Mouse (Mus musculus) ES-E14 (cell line): Measurements from ENCODE around the gene Prg2. TPM values are rescaled to one million over a fixed set of nuclear protein-coding genes. Genes with fewer than 3 reads are reported as not detected.

ENCODE experiments used
- DNase-seq: peaks from one replicate; pipeline ENCODE4 v3.0.0-alpha.2; 2013; ENCODE audit warnings: low read depth, low spot score
- H3K27ac ChIP-seq: 2 replicates; pipeline ENCODE4 v1.5.1; 2012; ENCODE audit warnings: low read depth, mild to moderate bottlenecking, low read length, moderate library complexity, mixed read lengths; ENCODE audit not compliant: poor library complexity, insufficient read depth, severe bottlenecking
- H3K36me3 ChIP-seq: 2 replicates; pipeline ENCODE4 v1.6.1; 2012; ENCODE audit warnings: mild to moderate bottlenecking, low read length, moderate library complexity, mixed read lengths; ENCODE audit not compliant: control insufficient read depth, poor library complexity, insufficient read depth, severe bottlenecking
- H3K4me1 ChIP-seq, 2 experiments: fragments of 150-350 bp in 1 of 2; sonication (generic) in 1 of 2; 2 replicates each; pipeline ENCODE4 v1.6.1; 2012; ENCODE audit warnings: low read length in 2 of 2, mild to moderate bottlenecking in 1 of 2, mixed read lengths in 1 of 2; ENCODE audit not compliant: control insufficient read depth in 2 of 2, insufficient read depth in 2 of 2, poor library complexity in 1 of 2
- H3K4me3 ChIP-seq, 2 experiments: fragments of 150-350 bp in 1 of 2; sonication (generic) in 1 of 2; 2 replicates each; pipeline ENCODE4 v1.5.1; 2012; ENCODE audit warnings: low read length in 2 of 2, low read depth in 1 of 2, mild to moderate bottlenecking in 1 of 2, mixed read lengths in 1 of 2; ENCODE audit not compliant: insufficient read depth in 1 of 2, poor library complexity in 1 of 2, severe bottlenecking in 1 of 2
- H3K9ac ChIP-seq: 2 replicates; pipeline ENCODE4 v1.6.1; 2012; ENCODE audit warnings: low read depth, mild to moderate bottlenecking, low read length, mixed read lengths; ENCODE audit not compliant: poor library complexity, insufficient read depth, severe bottlenecking
- H3K9me3 ChIP-seq: fragments of 150-350 bp; sonication (generic); 2 replicates; pipeline ENCODE4 v1.6.1; 2012; ENCODE audit warnings: low read depth, mild to moderate bottlenecking, low read length; ENCODE audit not compliant: control insufficient read depth, insufficient read depth
- CHD2 ChIP-seq: IDR thresholded peaks from 2 replicates; pipeline ENCODE4 v1.6.1; 2014; ENCODE audit warnings: mild to moderate bottlenecking, low read depth, low read length, inconsistent platforms
- HCFC1 ChIP-seq: IDR thresholded peaks from 2 replicates; pipeline ENCODE4 v1.6.1; 2012; ENCODE audit warnings: low read length, inconsistent platforms, borderline replicate concordance; ENCODE audit not compliant: insufficient read depth
- MAFK ChIP-seq: IDR thresholded peaks from 2 replicates; pipeline ENCODE4 v1.6.1; 2014; ENCODE audit warnings: mild to moderate bottlenecking, low read depth, low read length, inconsistent platforms; ENCODE audit not compliant: insufficient read depth
- ZC3H11A ChIP-seq: IDR thresholded peaks from 2 replicates; pipeline ENCODE4 v1.6.1; 2012; ENCODE audit warnings: low read depth, mild to moderate bottlenecking, inconsistent platforms, low read length, borderline replicate concordance
- ZNF384 ChIP-seq: IDR thresholded peaks from 2 replicates; pipeline ENCODE4 v1.6.1; 2012; ENCODE audit warnings: low read depth, low read length, inconsistent platforms
- in situ Hi-C, 2 experiments: fragments of 600-800 bp; cut with MboI; formaldehyde crosslinking; loops; one replicate each; pipeline ENCODE4 v1.15.1; 2025; ENCODE audit warnings: low sequenced_read_pairs in 2 of 2, inconsistent platforms in 1 of 2; ENCODE audit not compliant: unreplicated experiment in 2 of 2
- total RNA-seq: library from RNA; depleted of rRNA; stranded (reverse); fragments of 300-350 nt; gene quantifications from 2 replicates; pipeline ENCODE4 v1.2.3, GENCODE M21; 2012; rRNA removed

Gene Prg2
- total RNA-seq = not detected in 2 replicates

GRCm38 (mm10) chr2:84980188-84980587 lies at the start of gene Prg2:
Gene Prg2, plus strand, starts transcription at chr2:84980461.
- in situ Hi-C loops = no loop called here
- Histone ChIP-seq H3K4me1 (no peaks in the 10 kb centered on the region), H3K36me3 (no peaks in the 10 kb centered on the region), H3K4me3 (no peak within 1 kb of the TSS), H3K27ac (no peak within 1 kb of the TSS), H3K9ac (no peak within 1 kb of the TSS), H3K9me3 (no peaks in the 10 kb centered on the region)
- no peak for DNase-seq
- TF ChIP-seq ZNF384 (no peak), ZC3H11A (no peak), CHD2 (no peak), MAFK (no peak), HCFC1 (no peak)

DNA sequence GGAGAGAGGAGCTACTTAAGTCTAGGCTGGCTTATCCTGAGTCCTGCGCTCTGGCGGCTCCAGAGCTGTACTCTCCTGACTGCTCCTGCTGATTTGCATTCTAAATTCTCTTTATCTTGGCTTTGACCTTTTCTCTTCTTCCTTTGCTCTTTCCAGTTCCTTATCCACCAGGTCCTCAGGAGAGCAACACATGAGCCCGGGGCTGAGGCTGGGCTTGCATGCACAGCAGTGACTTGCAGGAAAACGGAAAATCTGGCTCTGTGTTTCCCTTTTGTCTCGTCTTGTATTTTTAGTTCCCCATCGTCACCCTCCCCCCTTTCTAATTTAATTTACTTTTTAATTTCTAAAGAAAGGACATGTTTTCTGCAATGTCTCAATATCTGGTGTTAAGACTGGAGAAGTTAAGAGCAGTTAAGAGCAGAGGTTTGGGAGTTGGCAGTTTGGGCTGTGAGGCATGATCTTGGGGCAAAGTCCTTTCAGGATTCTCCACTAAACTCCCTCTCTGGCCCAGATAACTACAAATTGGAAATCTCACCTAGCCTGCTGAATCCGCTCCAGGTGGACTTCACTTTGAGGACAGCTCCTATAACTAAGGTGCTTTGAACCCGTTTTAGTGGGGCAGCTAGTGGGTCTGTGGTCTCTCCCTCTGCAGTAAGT lies 46.1 kb upstream of the Prg2 start:
- in situ Hi-C loops = no loop called here

GRCm38 (mm10) chr2:84934649-84935007 lies 45.6 kb upstream of the Prg2 start:
- H3K36me3 ChIP-seq = no peaks in the 10 kb centered on the region
- no peaks in the 10 kb centered on the region for H3K9me3 ChIP-seq
- no peak for TF ChIP-seq CHD2
- no peak for TF ChIP-seq ZC3H11A
- TF ChIP-seq MAFK = no peak
- no peak for TF ChIP-seq HCFC1
- TF ChIP-seq ZNF384 = no peak
- H3K4me3 ChIP-seq = no peak overlapping the region
- H3K4me1 ChIP-seq = no peaks in the 10 kb centered on the region
- H3K27ac ChIP-seq = no peak overlapping the region
- in situ Hi-C loops = no loop called here
- no peak overlapping the region for H3K9ac ChIP-seq
- DNase-seq = no peak

More for the DNA sequence above, 46.1 kb upstream of the Prg2 start:
- no peak overlapping the region for H3K27ac ChIP-seq
- H3K4me3 ChIP-seq = no peak overlapping the region
- no peak for TF ChIP-seq ZNF384
- TF ChIP-seq ZC3H11A = no peak
- H3K4me1 ChIP-seq = no peaks in the 10 kb centered on the region
- no peak overlapping the region for H3K9ac ChIP-seq
- DNase-seq = no peak
- no peaks in the 10 kb centered on the region for H3K36me3 ChIP-seq
- H3K9me3 ChIP-seq = no peaks in the 10 kb centered on the region

DNA sequence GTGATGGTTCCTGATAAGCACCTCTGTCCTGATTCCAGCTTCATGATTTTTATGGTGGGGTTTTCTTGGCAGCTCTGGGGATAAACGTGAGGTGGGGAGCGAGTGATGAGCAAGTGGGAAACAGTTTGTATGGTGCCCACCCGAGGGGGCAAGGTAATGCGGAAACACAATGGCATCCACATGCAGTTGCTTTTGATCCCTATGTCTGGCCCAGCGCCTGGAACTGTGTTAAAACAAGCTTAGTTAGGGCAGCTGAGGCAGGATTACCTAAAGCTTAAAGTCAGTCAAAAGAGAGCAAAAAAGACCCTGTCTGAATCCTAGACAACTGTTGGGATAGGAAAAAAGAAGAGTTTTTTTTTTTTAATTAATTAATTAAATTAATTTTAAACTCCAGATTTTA lies 45.2 kb upstream of the Prg2 start:
- no peak for DNase-seq
- TF ChIP-seq MAFK = no peak
- TF ChIP-seq CHD2 = no peak
- TF ChIP-seq HCFC1 = no peak
- TF ChIP-seq ZC3H11A = no peak
- no peak for TF ChIP-seq ZNF384
- Histone ChIP-seq H3K36me3 (no peaks in the 10 kb centered on the region), H3K4me3 (no peak overlapping the region), H3K27ac (no peak overlapping the region), H3K9ac (no peak overlapping the region), H3K4me1 (no peaks in the 10 kb centered on the region), H3K9me3 (no peaks in the 10 kb centered on the region)
- in situ Hi-C loops = no loop called here
